Mouse (Mus musculus): ENCODE data around the gene Btg4.

The Btg4 gene

GRCm38 (mm10) chr9:51165312-51166180, 104.8 kb downstream of the Btg4 start, which contains the start of gene Gm32742:
Gene Gm32742, minus strand, starts transcription at chr9:51165517.
- DNase-seq (ENCODE audit: low read depth, low spot score), result no peak

GRCm38 (mm10) chr9:51167954-51168353, 107.3 kb downstream of the Btg4 start:
- no peak for DNase-seq (ENCODE audit: low read depth, low spot score)

GRCm38 (mm10) chr9:51168698-51169097, 108.0 kb downstream of the Btg4 start:
- no peak for DNase-seq (ENCODE audit: low read depth, low spot score)

GRCm38 (mm10) chr9:51169133-51169532, 108.4 kb downstream of the Btg4 start:
- no peak for DNase-seq (ENCODE audit: low read depth, low spot score)

All from mesoderm, embryonic 11.5 days (tissue).